Mouse (Mus musculus) heart, postnatal 0 days (tissue): Measurements from ENCODE around the gene Tmem50b. TPM values are rescaled to one million over a fixed set of nuclear protein-coding genes. Genes with fewer than 3 reads are reported as not detected.
A peak's percentile ranks its signal among the peaks of the same experiment; 100 is the strongest.

Source experiments
- ATAC-seq: fragments of 200-750 bp; cut with Nextera tagmentation; 2 replicates; pipeline ENCODE4 v1.8.0; 2017; ENCODE audit warnings: low read depth, moderate number of reproducible peaks, moderate library complexity; ENCODE audit not compliant: insufficient read depth
- DNase-seq: peaks from one replicate; pipeline ENCODE4 v3.0.0-alpha.2; 2016; ENCODE audit warnings: low spot score
- H3K27ac ChIP-seq: fragments of 300-500 bp; sonication (generic); 2 replicates; pipeline ENCODE4 v1.5.1; 2014; ENCODE audit warnings: low read depth, mild to moderate bottlenecking
- H3K27me3 ChIP-seq: fragments of 300-500 bp; sonication (generic); 2 replicates; pipeline ENCODE4 v1.6.1; 2014; ENCODE audit warnings: low read length, mixed read lengths; ENCODE audit not compliant: control insufficient read depth, insufficient read depth
- H3K36me3 ChIP-seq: fragments of 300-500 bp; sonication (generic); replicated peaks from 2 replicates; pipeline ENCODE4 v1.6.1; 2014; ENCODE audit warnings: low read length, mixed read lengths; ENCODE audit not compliant: control insufficient read depth, insufficient read depth
- H3K4me1 ChIP-seq: fragments of 300-500 bp; sonication (generic); 2 replicates; pipeline ENCODE4 v1.6.1; 2014; ENCODE audit warnings: antibody characterized with exemption; ENCODE audit not compliant: control insufficient read depth, insufficient read depth
- H3K4me2 ChIP-seq: fragments of 300-500 bp; sonication (generic); 2 replicates; pipeline ENCODE4 v1.6.1; 2014; ENCODE audit warnings: low read depth, mild to moderate bottlenecking, low read length, moderate library complexity
- H3K4me3 ChIP-seq: fragments of 300-500 bp; sonication (generic); 2 replicates; pipeline ENCODE4 v1.5.1; 2014; ENCODE audit warnings: low read depth, low read length
- H3K9ac ChIP-seq: fragments of 300-500 bp; sonication (generic); replicated peaks from 2 replicates; pipeline ENCODE4 v1.6.1; 2014; ENCODE audit warnings: low read depth, low read length, mixed read lengths
- H3K9me3 ChIP-seq: fragments of 300-500 bp; sonication (generic); replicated peaks from 2 replicates; pipeline ENCODE4 v1.6.1; 2016; ENCODE audit warnings: low read length; ENCODE audit not compliant: control insufficient read depth
- CTCF ChIP-seq: IDR thresholded peaks from 2 replicates; pipeline ENCODE4 v1.5.1; 2016; ENCODE audit warnings: antibody characterized with exemption, control low read depth, low read depth
- EP300 ChIP-seq: IDR thresholded peaks from 2 replicates; pipeline ENCODE4 v1.6.1; 2016; ENCODE audit warnings: antibody characterized with exemption, low read depth
- WGBS: fragments of 180-500 bp; shearing (Covaris S2); extraction: QIAGEN DNeasy Blood & Tissue Kit; methylation state at CpG from one replicate; pipeline ENCODE4 v1.1.7; 2014; 5-methylcytosine and 5-hydroxymethylcytosine counted together
- polyA plus RNA-seq: library from polyadenylated mRNA; unstranded; fragments of >200 nt; fragmentation: Nextera tagmentation; extraction: Ambion mirVana; gene quantifications from 2 replicates; pipeline ENCODE4 v1.2.1, GENCODE M21; 2015
- total RNA-seq: library from RNA; depleted of rRNA; stranded (reverse); fragments of >200 nt; gene quantifications from 2 replicates; pipeline ENCODE4 v1.2.3, GENCODE M21; 2014; ENCODE audit warnings: low replicate concordance

The Tmem50b gene
- total and polyA plus RNA-seq, 2 experiments from 2014 or later = 51.1 to 62.6 TPM

DNA sequence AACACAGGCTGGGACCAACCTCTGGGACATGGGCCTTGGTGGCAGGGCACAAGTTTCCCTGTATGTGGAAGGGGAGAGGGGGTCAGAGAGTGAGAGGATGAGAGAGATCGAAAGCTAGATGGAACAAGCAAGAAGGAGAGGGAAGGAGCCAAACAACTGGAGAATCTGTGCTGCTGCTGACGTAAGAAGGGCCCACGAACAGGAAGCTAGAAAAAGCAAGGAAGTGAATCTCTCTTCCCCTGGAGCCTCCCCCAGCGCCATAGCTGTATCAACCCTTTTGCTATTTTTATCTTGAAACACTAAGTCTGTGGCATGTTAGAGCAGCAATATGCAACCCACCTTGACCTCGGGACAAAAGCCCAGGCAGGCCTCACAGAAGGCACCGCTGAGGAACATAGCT lies 59.5 kb downstream of the Tmem50b start:
- DNase-seq (peak; percentile 74), ATAC-seq (0 out of 2 replicates have a peak, but pooled peaks have one; percentile 12)
- Histone ChIP-seq H3K4me2 (no peak overlapping the region; the same call in 1 of the 2 replicates), H3K4me3 (no peak overlapping the region), H3K27me3 (no peaks in the 10 kb centered on the region), H3K9ac (0 out of 2 replicates have a peak overlapping the region, but pooled peaks have one; percentile 12), H3K4me1 (peaks cover 49% of the 10 kb centered on the region), H3K36me3 (no peaks in the 10 kb centered on the region), H3K27ac (peak overlapping the region; percentile 86), H3K9me3 (no peaks in the 10 kb centered on the region)
- TF ChIP-seq CTCF (no peak), EP300 (no peak)
- 22% methylated on average over 6 of the region's 6 CpGs for WGBS

DNA sequence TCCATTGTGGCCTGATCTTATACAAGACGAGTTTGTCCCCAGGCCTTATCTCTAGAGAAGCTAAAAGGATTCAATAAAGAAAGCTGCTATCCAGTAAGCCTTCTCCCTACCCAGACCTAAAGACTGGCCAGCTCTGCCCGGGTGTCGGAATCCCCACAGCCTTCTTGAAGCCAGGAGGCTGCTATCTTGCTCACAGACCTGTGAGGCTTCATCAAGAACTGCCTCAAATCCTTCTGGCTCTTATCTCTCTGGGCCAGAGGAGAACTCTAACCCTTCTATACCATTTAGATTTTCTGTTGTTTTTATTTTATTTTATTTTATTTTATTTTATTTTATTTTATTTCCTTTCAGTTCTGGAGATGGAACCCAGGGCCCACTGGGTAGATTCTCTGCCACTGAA lies 60.5 kb downstream of the Tmem50b start:
- Histone ChIP-seq H3K4me2 (no peak overlapping the region), H3K4me3 (no peak overlapping the region), H3K9ac (no peak overlapping the region), H3K9me3 (no peaks in the 10 kb centered on the region), H3K4me1 (peaks cover 57% of the 10 kb centered on the region), H3K27me3 (no peaks in the 10 kb centered on the region), H3K36me3 (no peaks in the 10 kb centered on the region), H3K27ac (no peak overlapping the region)
- 72% methylated on average over 3 of the region's 3 CpGs for WGBS
- TF ChIP-seq EP300 = no peak
- TF ChIP-seq CTCF = no peak
- ATAC-seq (no peak), DNase-seq (no peak)

DNA sequence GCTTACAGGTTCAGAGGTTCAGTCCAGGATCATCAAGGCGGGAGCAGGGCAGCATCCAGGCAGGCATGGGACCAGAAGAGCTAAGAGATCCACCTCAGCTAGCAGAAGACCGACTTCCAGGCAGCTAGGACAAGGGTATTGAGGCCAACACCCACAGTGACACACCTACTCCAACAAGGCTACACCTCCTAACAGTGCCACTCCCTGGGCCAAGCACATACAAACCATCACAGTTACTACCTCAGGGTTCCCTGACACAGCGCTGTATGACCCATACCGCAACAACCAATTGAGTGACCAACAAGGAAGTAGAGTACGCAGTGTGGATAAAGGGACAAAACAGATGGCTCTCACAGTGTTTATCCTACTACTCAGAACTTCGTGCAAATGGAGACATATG lies 61.2 kb downstream of the Tmem50b start:
- Histone ChIP-seq H3K36me3 (no peaks in the 10 kb centered on the region), H3K27ac (no peak overlapping the region), H3K9ac (no peak overlapping the region), H3K27me3 (no peaks in the 10 kb centered on the region), H3K4me1 (peaks cover 58% of the 10 kb centered on the region), H3K4me2 (no peak overlapping the region), H3K4me3 (no peak overlapping the region), H3K9me3 (no peaks in the 10 kb centered on the region)
- TF ChIP-seq CTCF (no peak), EP300 (no peak)
- ATAC-seq (no peak), DNase-seq (no peak)
- 89% methylated on average over 6 of the region's 6 CpGs for WGBS

DNA sequence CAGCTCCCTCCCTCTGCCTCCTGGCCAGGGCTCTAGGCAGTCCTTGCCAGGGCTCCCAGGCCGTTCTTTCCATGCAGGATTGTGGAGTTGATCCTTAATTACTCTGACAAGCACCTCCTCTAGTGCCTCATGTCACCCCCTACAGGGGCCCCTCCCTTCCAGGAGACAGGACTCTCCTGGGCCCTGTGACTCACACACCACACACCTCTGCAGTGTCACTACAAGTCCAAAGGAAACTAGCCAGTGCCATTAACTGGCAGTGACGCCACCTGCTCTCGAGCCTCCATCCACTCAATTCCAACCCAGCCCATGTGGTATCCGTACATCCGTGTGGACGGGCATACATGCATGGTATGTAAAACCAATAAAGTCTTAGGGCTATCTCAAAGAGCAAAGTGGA lies 62.7 kb downstream of the Tmem50b start:
- Histone ChIP-seq H3K27ac (no peak overlapping the region), H3K36me3 (no peaks in the 10 kb centered on the region), H3K4me3 (no peak overlapping the region), H3K9ac (no peak overlapping the region), H3K4me1 (peaks cover 63% of the 10 kb centered on the region), H3K27me3 (no peaks in the 10 kb centered on the region), H3K9me3 (no peaks in the 10 kb centered on the region), H3K4me2 (no peak overlapping the region)
- DNase-seq = no peak
- TF ChIP-seq CTCF (no peak), EP300 (no peak)
- 61% methylated on average over 6 of the region's 6 CpGs for WGBS
- ATAC-seq = no peak

DNA sequence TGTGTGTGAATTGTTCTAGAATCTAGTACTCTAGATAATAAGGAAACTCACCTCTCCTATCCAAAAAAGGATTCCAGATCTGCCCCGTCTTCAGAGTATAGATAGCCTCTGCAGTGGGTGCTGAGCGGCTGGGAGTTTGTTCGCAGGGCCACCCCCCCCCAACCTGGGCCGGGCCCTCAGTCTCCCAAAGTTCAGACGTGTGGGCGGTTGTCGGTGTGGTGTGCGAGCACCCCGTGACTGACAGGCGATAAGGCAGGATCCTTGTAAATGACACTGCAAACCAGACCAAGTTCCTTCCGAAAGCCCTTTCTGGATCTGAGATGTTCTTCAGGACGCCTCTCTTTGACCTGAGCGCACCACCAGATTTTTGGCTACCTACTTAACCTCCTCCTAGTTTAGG lies 63.1 kb downstream of the Tmem50b start:
- Histone ChIP-seq H3K4me3 (no peak overlapping the region), H3K36me3 (no peaks in the 10 kb centered on the region), H3K27me3 (no peaks in the 10 kb centered on the region), H3K9ac (no peak overlapping the region), H3K9me3 (no peaks in the 10 kb centered on the region), H3K27ac (no peak overlapping the region), H3K4me2 (no peak overlapping the region), H3K4me1 (peaks cover 63% of the 10 kb centered on the region)
- 58% methylated on average over 13 of the region's 13 CpGs for WGBS
- TF ChIP-seq EP300 (no peak), CTCF (no peak)
- DNase-seq = peak; percentile 93
- ATAC-seq = peak; percentile 78
